Mouse (Mus musculus) erythroblast, embryonic 14.5 days (primary cell): Measurements from ENCODE around the gene 1700021F05Rik. TPM values are rescaled to one million over a fixed set of nuclear protein-coding genes. Genes with fewer than 3 reads are reported as not detected.

Source experiments
- H3K27me3 ChIP-seq: 2 replicates; pipeline ENCODE4 v1.6.1; 2012; ENCODE audit warnings: inconsistent platforms; ENCODE audit not compliant: control insufficient read depth
- H3K36me3 ChIP-seq: 2 replicates; pipeline ENCODE4 v1.6.1; 2012; ENCODE audit warnings: mild to moderate bottlenecking, inconsistent platforms; ENCODE audit not compliant: control insufficient read depth
- H3K4me1 ChIP-seq: 2 replicates; pipeline ENCODE4 v1.6.1; 2012; ENCODE audit warnings: inconsistent platforms; ENCODE audit not compliant: control insufficient read depth
- H3K4me3 ChIP-seq: replicated peaks from 2 replicates; pipeline ENCODE3; 2012; ENCODE audit warnings: moderate library complexity, mild to moderate bottlenecking, inconsistent platforms
- H3K9me3 ChIP-seq: 2 replicates; pipeline ENCODE4 v1.6.1; 2012; ENCODE audit warnings: low read length, inconsistent platforms, mixed read lengths; ENCODE audit not compliant: control insufficient read depth
- GATA1 ChIP-seq: IDR thresholded peaks from 2 replicates; pipeline ENCODE4 v1.6.1; 2012; ENCODE audit warnings: low read length, inconsistent platforms, mixed read lengths
- TAL1 ChIP-seq: IDR thresholded peaks from 3 replicates; pipeline ENCODE4 v1.6.1; 2012; ENCODE audit warnings: low read length, inconsistent platforms, mixed read lengths
- polyA plus RNA-seq: library from polyadenylated mRNA; stranded (reverse); fragments of >175 nt; gene quantifications from 2 replicates; pipeline ENCODE4 v1.2.3, GENCODE M21; 2012

The 1700021F05Rik gene
- polyA plus RNA-seq, 1 experiment = 2.0 TPM

- Histone ChIP-seq H3K36me3 (no peaks in the 10 kb centered on the region), H3K9me3 (no peaks in the 10 kb centered on the region), H3K27me3 (peaks cover 17% of the 10 kb centered on the region), H3K4me3 (peak overlapping the region; percentile 84), H3K4me1 (peaks cover 59% of the 10 kb centered on the region)
- no peak for TF ChIP-seq GATA1
- TF ChIP-seq TAL1 = no peak
Measured at GRCm38 (mm10) chr10:43480227-43480849, 60.5 kb downstream of the 1700021F05Rik start.

GRCm38 (mm10) chr10:43479436-43480157 is 61.2 kb downstream of the 1700021F05Rik start:
- Histone ChIP-seq H3K4me1 (peaks cover 59% of the 10 kb centered on the region), H3K36me3 (no peaks in the 10 kb centered on the region), H3K9me3 (no peaks in the 10 kb centered on the region), H3K4me3 (peak overlapping the region; percentile 84), H3K27me3 (peaks cover 17% of the 10 kb centered on the region)
- no peak for TF ChIP-seq TAL1
- no peak for TF ChIP-seq GATA1

GRCm38 (mm10) chr10:43478751-43479435 is 61.9 kb downstream of the 1700021F05Rik start, which contains the start of gene Bend3:
Bend3 (plus strand) TSS chr10:43478831.
- H3K27me3 ChIP-seq = peaks cover 17% of the 10 kb centered on the region
- H3K9me3 ChIP-seq = no peaks in the 10 kb centered on the region
- peak within 1 kb of the TSS; percentile 84 for H3K4me3 ChIP-seq
- peaks cover 57% of the 10 kb centered on the region for H3K4me1 ChIP-seq
- no peak for TF ChIP-seq TAL1
- TF ChIP-seq GATA1 = no peak
- no peaks in the 10 kb centered on the region for H3K36me3 ChIP-seq

GRCm38 (mm10) chr10:43477865-43478681 is 62.7 kb downstream of the 1700021F05Rik start:
- Histone ChIP-seq H3K27me3 (peaks cover 17% of the 10 kb centered on the region), H3K4me1 (peaks cover 51% of the 10 kb centered on the region), H3K36me3 (no peaks in the 10 kb centered on the region), H3K4me3 (peak overlapping the region; percentile 84), H3K9me3 (no peaks in the 10 kb centered on the region)
- TF ChIP-seq TAL1 (no peak), GATA1 (no peak)

- peak overlapping the region; percentile 84 for H3K4me3 ChIP-seq
- TF ChIP-seq GATA1 = no peak
- no peak for TF ChIP-seq TAL1
- H3K36me3 ChIP-seq = no peaks in the 10 kb centered on the region
- no peaks in the 10 kb centered on the region for H3K9me3 ChIP-seq
- peaks cover 17% of the 10 kb centered on the region for H3K27me3 ChIP-seq
- peaks cover 50% of the 10 kb centered on the region for H3K4me1 ChIP-seq
Measured at GRCm38 (mm10) chr10:43477459-43477858, 63.3 kb downstream of the 1700021F05Rik start.

GRCm38 (mm10) chr10:43475376-43475775 is 65.4 kb downstream of the 1700021F05Rik start:
- Histone ChIP-seq H3K4me3 (no peak overlapping the region), H3K4me1 (peaks cover 29% of the 10 kb centered on the region), H3K9me3 (no peaks in the 10 kb centered on the region), H3K27me3 (peaks cover 17% of the 10 kb centered on the region), H3K36me3 (no peaks in the 10 kb centered on the region)
- TF ChIP-seq TAL1 (no peak), GATA1 (no peak)

Other genes with a start within 250 kb of the 1700021F05Rik start
- gene Bend3, start 62.2 kb downstream of the 1700021F05Rik start, polyA plus RNA-seq = 0.06 and 0.16 TPM in 2 replicates
- gene Gm9803, start 16.9 kb downstream of the 1700021F05Rik start, polyA plus RNA-seq = 0.57 and 1.1 TPM in 2 replicates
- gene Cd24a, start 37.3 kb upstream of the 1700021F05Rik start, polyA plus RNA-seq = 286 and 348 TPM in 2 replicates